Mouse (Mus musculus) megakaryocyte-erythroid progenitor cell, adult 5-6 weeks (primary cell): ENCODE measurements around the gene 4930467E23Rik. TPM values are rescaled to one million over a fixed set of nuclear protein-coding genes. Genes with fewer than 3 reads are reported as not detected.
"Not testable (repeated sequence)": the region's sequence is repeated elsewhere in the genome, so short reads cannot be mapped to it uniquely, and the experiment has no call there.

Source experiments
- ATAC-seq: replicated peaks from 2 replicates; pipeline ENCODE4 v1.8.0; 2016; ENCODE audit warnings: mild to moderate bottlenecking, inconsistent platforms; ENCODE audit not compliant: severe bottlenecking, poor library complexity, low FRiP score, low TSS enrichment
- total RNA-seq, 2 experiments: library from RNA; stranded (forward) in 1 of 2; stranded (reverse) in 1 of 2; fragments of 200-1000, 215-1000 nt in 1 of 2; fragments of >200 nt in 1 of 2; fragmentation: Nextera tagmentation in 1 of 2; gene quantifications; 2 replicates each; pipeline ENCODE4 v1.2.3; 2014 to 2017

The 4930467E23Rik gene
- total RNA-seq (2014; fragmentation: Nextera tagmentation) (not detected in 2 replicates), total RNA-seq (2017) (0.38 TPM in 1 of 2 replicates, not detected in the other)

- ATAC-seq, result not testable (repeated sequence)
Measured at GRCm38 (mm10) chr8:19729276-19729675, at the start of gene 4930467E23Rik. 4930467E23Rik (plus strand) TSS chr8:19729576.

GRCm38 (mm10) chr8:19682311-19682710, 47.1 kb upstream of the 4930467E23Rik start:
- not testable (repeated sequence) for ATAC-seq

- not testable (repeated sequence) for ATAC-seq
Measured at GRCm38 (mm10) chr8:19685476-19685875, 43.9 kb upstream of the 4930467E23Rik start.

DNA sequence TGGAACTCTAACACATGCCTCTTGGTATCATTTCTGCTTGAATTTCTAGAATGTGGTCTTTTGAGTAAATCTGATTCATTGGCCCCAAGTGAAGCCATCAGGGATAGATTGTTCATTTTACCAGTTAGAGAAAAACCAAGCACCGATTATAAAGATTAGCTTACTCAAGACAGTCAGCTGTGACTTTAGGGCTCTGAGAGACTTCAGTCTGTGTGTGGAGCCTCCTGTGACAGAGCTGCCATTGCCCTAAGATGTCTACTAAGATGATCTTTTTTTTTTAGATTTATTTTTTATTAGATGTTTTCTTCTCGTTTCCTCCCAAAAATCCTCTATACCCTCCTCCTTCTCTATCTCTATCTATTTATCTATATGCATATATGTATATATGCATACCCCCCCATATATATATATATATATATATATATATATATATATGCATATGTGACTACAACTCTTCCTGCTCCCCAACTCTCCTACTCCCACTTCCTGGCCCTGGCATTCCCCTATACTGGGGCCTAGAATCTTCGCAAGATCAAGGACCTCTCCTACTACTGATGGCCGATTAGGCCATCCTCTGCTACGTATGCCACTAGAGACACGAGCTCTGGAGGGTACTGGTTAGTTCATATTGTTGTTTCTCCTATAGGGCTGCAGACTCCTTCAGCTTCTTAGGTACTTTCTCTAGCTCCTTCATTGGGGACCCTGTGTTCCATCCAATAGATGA, 40.4 kb upstream of the 4930467E23Rik start:
- ATAC-seq, result not testable (repeated sequence)

DNA sequence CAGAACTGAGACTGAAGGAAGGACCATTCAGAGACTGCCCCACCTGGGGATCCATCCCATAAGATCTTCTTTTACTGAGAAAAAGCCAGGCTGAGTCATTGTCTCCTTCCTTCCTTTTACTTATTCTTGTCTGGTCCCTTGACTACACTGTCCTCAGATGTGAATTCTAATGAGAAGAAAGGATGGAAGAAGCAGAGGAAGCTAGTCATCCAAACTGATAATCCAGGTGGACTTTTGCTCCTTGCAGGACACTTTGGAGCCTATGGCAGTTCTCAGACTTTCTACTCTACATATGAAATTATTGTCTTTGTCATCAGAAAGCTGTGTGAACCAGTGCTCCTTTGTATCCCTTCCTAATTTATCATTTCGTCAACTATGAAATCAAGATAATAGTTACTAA, 39.6 kb upstream of the 4930467E23Rik start:
- not testable (repeated sequence) for ATAC-seq

DNA sequence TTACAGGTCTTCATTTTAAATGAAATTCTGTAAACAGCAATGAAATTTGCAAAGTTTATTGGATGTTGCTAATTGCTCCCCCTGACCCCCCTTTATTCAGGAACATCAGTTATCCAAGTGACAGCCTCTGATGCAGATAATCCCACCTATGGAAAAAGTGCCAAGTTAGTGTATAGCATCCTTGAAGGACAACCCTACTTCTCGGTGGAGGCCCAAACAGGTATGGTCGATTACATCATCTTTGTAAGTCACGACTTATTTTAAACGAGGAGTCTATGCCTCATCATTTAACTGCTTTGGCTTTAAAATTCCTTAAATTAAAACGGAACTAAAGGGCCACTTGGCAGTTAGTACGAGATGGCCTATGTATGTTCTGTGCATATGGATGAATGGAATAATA, 38.0 kb upstream of the 4930467E23Rik start:
- ATAC-seq, result not testable (repeated sequence)

GRCm38 (mm10) chr8:19697497-19698077, 31.8 kb upstream of the 4930467E23Rik start:
- ATAC-seq, result not testable (repeated sequence)

- ATAC-seq, result not testable (repeated sequence)
Measured at GRCm38 (mm10) chr8:19698123-19698522, 31.3 kb upstream of the 4930467E23Rik start.

DNA sequence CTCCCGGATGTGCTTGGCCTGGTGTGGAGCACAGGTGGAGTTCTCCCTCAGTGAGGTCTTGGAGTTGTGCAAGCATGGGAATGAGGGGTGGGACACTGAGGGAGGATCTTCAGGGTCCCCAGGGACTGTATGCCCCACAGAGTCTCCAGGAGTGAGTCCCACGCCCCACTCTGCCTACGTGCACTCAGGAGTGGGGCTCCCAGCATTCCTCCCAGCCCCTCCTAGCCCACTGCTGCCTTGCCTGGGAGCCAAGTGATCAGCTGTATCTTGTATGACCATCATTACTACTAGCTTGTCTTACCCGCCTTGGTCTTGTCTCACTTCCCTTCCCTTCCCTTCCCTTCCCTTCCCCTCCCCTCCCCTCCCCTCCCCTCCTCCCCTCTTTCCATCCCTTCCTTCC, 30.7 kb upstream of the 4930467E23Rik start:
- not testable (repeated sequence) for ATAC-seq

DNA sequence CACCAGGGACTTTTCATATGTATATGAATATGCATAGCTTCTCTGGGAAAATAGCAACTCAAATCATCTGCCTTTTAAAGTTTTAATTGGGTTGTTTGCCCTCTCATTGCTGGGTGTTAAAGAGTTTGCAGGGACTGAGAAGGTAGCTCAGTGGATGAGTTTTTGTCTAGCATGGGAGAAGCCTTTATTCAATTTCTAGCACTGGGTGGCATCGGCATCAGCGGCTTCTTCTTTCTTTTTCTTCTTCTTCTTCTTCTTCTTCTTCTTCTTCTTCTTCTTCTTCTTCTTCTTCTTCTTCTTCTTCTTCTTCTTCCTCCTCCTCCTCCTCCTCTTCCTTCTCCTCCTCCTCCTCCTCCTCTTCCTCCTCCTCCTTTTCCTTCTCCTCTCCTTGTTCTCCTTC, 28.1 kb upstream of the 4930467E23Rik start:
- not testable (repeated sequence) for ATAC-seq

DNA sequence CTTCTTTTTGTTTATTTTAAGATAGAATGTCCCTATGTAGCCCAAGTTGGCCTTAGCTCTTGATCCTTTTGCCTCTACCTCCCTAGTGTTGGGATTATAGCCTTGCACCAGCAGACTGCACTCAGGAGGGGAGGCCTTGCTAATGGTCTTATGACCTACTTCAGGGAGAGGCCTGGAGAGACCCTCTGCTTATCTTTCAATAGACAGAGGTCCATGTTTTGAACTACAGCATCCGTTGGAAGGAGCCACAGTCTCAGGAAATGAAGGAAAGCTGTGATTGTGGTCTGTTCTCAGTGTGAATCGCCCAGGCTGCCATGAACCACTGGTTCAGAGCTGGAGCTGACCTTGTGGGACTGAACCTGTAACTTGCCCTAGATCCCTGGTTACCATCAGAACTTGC, 27.1 kb upstream of the 4930467E23Rik start:
- not testable (repeated sequence) for ATAC-seq

- ATAC-seq, result peak; percentile 95
Measured at GRCm38 (mm10) chr8:19702972-19703709, 26.2 kb upstream of the 4930467E23Rik start.

DNA sequence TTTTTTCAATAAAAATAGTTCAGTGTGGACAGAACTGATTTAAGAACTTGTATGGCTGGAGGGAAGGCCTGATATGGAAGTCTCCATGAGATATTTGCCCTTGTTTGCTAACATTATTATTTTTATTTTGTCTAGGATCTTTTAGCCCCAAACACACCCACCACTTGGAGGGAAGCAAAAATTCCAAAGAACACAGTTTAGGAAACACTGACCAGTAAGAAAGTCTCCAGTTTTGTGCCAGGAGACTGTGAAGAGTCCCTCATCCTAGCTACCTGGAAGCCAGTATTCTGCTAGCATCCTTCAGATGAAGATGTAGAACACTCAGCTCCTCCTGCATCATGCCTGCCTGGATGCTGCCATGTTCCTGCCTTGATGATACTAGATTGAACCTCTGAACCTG, 25.5 kb upstream of the 4930467E23Rik start:
- ATAC-seq, result not testable (repeated sequence)

- ATAC-seq, result peak; percentile 86
Measured at GRCm38 (mm10) chr8:19704441-19705215, 24.7 kb upstream of the 4930467E23Rik start.

DNA sequence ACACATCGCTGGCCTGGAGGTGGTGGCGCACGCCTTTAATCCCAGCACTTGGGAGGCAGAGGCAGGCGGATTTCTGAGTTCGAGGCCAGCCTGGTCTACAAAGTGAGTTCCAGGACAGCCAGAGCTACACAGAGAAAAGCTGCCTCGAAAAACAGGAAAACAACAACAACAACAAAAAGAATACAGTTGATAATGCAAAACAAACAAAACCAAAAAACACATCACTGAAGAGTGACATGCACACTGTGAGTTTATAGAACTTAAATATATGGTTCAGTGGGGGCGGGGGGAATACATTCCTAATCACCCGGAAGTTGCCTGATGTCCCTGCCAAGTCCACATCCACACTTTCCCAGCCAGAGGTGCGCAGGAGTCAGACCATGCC, 24.2 kb upstream of the 4930467E23Rik start:
- not testable (repeated sequence) for ATAC-seq

DNA sequence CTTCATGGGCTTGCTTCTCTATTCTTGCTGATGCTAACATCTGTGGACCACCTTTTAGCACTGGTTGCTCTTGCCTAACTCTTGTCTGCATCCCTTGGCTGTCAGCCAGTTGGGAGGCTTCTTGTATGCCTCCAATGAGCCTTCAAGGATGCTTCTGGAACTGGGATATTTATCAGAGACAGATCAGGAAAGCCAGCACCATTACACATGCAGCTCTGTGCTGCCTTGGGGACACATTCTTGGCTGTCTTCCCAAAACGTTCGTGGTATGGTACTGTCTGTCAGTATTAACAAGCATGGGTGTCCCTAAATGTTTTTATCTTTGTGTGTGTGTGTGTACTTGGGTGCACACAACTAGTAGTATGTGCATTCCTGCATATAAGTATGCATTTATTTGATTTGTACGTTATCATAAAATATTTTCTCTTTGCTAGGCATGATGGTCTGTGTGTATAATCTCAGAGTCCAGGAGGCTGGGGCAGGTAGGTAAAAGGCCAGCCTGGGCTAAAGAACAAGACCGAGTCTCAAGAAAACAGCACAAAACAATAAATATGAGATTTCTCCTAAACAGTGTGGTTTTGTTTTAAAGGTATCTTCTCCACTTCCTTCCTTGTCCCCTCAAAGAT, 23.2 kb upstream of the 4930467E23Rik start:
- not testable (repeated sequence) for ATAC-seq

DNA sequence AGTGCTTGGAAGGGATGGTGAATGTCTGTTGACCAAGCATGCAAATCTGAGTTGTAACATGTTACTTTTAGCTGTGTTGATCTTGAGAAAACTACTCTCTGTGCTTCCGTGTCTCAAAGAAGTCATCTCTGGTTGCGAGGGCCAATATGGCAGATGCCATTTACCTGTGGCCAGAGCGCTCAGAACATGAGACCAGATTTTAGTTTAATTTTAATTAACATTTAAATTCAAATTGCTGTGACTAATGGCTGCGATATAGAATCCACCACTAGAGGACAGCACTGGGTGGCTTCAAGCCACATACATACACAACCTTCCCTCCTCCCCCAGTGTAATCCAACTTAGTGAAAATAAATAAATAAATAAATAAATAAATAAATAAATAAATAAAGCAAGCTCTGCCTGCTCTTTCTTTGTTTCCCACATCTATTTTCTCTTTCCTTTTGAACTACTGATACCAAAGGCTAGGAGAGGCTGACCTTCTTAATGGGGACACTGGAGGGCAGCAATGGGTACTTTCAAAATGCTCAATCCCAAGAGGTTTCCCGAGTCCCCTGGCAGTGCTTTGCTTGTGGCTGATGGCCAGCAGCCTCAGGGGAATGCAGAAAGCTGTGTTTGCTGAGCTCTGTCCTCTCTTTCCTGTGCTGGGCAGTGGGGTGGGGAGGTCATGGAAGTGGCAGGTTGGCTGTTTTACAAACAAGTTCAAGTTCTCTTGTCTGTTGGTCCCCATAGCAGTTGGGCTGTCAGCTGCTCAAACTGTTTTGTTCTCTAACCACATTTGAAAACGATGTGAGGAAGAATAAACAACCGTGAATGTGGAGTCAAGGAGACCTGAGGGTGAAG, 22.2 kb upstream of the 4930467E23Rik start:
- ATAC-seq, result not testable (repeated sequence)

- ATAC-seq, result not testable (repeated sequence)
Measured at GRCm38 (mm10) chr8:19707761-19708443, 21.5 kb upstream of the 4930467E23Rik start.
